Mouse (Mus musculus) c-Kit-positive CD71-positive TER-119-negative erythroid progenitor cells, embryonic 14.5 days (primary cell): ENCODE measurements around the gene Pacsin2.
A peak's percentile ranks its signal among the peaks of the same experiment; 100 is the strongest.
"Not testable (repeated sequence)": the region's sequence is repeated elsewhere in the genome, so short reads cannot be mapped to it uniquely, and the experiment has no call there.

Source experiments
- DNase-seq: peaks from one replicate; pipeline ENCODE4 v3.0.0-alpha.2; 2013; ENCODE audit warnings: low read depth

Gene Pacsin2

GRCm38 (mm10) chr15:83422299-83422981 lies 42.0 kb downstream of the Pacsin2 start:
- peak; percentile 63 for DNase-seq

- no peak for DNase-seq
These were observed 44.8 kb downstream of the Pacsin2 start for GRCm38 (mm10) chr15:83419562-83419961.

- DNase-seq, result no peak
These were observed 45.7 kb downstream of the Pacsin2 start for GRCm38 (mm10) chr15:83418685-83419084.

- DNase-seq, result no peak
These were observed 46.5 kb downstream of the Pacsin2 start for GRCm38 (mm10) chr15:83417916-83418315.

GRCm38 (mm10) chr15:83417407-83417806 lies 47.0 kb downstream of the Pacsin2 start:
- DNase-seq, result no peak

GRCm38 (mm10) chr15:83415391-83415790 lies 49.0 kb downstream of the Pacsin2 start:
- DNase-seq, result no peak

- DNase-seq, result no peak
These were observed 52.8 kb downstream of the Pacsin2 start for GRCm38 (mm10) chr15:83411616-83412015.

GRCm38 (mm10) chr15:83410735-83411134 lies 53.7 kb downstream of the Pacsin2 start:
- no peak for DNase-seq

- no peak for DNase-seq
These were observed 54.1 kb downstream of the Pacsin2 start for GRCm38 (mm10) chr15:83410270-83410669.

- no peak for DNase-seq
These were observed 55.5 kb downstream of the Pacsin2 start for GRCm38 (mm10) chr15:83408692-83409442.

- DNase-seq, result no peak
These were observed 56.2 kb downstream of the Pacsin2 start for GRCm38 (mm10) chr15:83408216-83408615.

GRCm38 (mm10) chr15:83407502-83407901 lies 56.9 kb downstream of the Pacsin2 start:
- DNase-seq, result no peak

- DNase-seq, result not testable (repeated sequence)
These were observed 58.5 kb downstream of the Pacsin2 start for GRCm38 (mm10) chr15:83405866-83406265.

GRCm38 (mm10) chr15:83404008-83404407 lies 60.4 kb downstream of the Pacsin2 start:
- DNase-seq, result no peak

GRCm38 (mm10) chr15:83403016-83403415 lies 61.4 kb downstream of the Pacsin2 start:
- DNase-seq, result no peak

- DNase-seq, result no peak
These were observed 71.7 kb downstream of the Pacsin2 start for GRCm38 (mm10) chr15:83392722-83393121.

- DNase-seq, result no peak
These were observed 76.5 kb downstream of the Pacsin2 start for GRCm38 (mm10) chr15:83387911-83388310.

GRCm38 (mm10) chr15:83383633-83384032 lies 80.8 kb downstream of the Pacsin2 start:
- no peak for DNase-seq

GRCm38 (mm10) chr15:83383136-83383535 lies 81.3 kb downstream of the Pacsin2 start:
- DNase-seq, result no peak

- no peak for DNase-seq
These were observed 81.9 kb downstream of the Pacsin2 start for GRCm38 (mm10) chr15:83382467-83382866.

GRCm38 (mm10) chr15:83377153-83377552 lies 87.3 kb downstream of the Pacsin2 start:
- DNase-seq, result peak; percentile 74

- DNase-seq, result peak; percentile 87
These were observed 89.3 kb downstream of the Pacsin2 start for GRCm38 (mm10) chr15:83375136-83375535.

- no peak for DNase-seq
These were observed 90.3 kb downstream of the Pacsin2 start for GRCm38 (mm10) chr15:83374076-83374475.
